Mouse (Mus musculus): ENCODE data around the gene Tent5a. TPM values are rescaled to one million over a fixed set of nuclear protein-coding genes. Genes with fewer than 3 reads are reported as not detected.

The Tent5a gene
- total RNA-seq, 2 experiments from 2014 or later = 10.1 to 11.2 TPM

- DNase-seq = no peak
- intact Hi-C loops (cut with DNase I) = loop anchor here (10.0 kb wide), 1 partner anchor 196 kb away; no protein-coding TSS in a partner anchor
Observed at GRCm38 (mm10) chr9:85320167-85320951, 6.8 kb downstream of the Tent5a start.

DNA sequence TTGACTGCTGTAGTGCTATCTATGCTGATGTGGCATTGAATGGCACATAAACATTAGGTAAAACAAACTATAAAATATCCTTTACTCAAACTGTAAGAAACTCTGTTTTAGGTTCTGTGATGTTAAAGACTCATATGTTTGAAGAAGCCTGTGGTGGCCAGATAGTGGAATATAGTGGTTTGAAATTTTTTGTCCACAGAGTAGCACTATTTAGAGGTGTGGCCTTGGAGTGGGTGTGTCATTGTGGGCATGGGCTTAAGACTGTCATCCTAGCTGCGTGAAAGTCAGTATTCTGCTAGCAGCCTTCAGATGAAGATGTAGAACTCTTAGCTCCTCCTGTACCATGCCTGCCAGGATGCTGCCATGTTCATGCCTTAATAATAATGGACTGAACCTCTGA lies 11.0 kb downstream of the Tent5a start:
- DNase-seq = no peak

GRCm38 (mm10) chr9:85312473-85312872 lies 14.7 kb downstream of the Tent5a start, which contains the start of gene Gm11114:
TSS of gene Gm11114 (plus strand) at chr9:85312773.
- intact Hi-C loops (cut with DNase I) = no loop called here
- no peak for DNase-seq

More for the DNA sequence above, 11.0 kb downstream of the Tent5a start:
- intact Hi-C loops (cut with DNase I) = no loop called here

DNA sequence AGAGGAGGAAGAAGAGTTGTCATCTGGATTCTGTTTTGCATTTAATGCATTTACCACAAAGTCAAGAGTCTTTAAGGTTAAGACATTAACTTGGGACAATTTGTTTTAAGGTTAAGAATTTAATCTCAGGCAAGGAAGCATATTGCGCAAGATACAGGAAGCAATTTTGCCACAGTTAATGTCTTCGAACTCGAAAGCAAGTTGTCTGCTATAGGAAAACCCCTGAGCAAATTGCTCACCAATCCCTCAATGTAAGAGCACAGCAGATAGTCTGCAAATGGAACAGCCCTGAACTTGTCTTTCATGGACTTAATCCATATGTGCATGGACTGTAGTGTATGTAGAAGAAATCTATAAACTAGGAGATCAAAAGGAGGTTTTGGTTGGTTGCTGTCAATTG lies 23.8 kb downstream of the Tent5a start:
- intact Hi-C loops (cut with DNase I) = no loop called here

GRCm38 (mm10) chr9:85302849-85303248 lies 24.3 kb downstream of the Tent5a start:
- no peak for DNase-seq
- intact Hi-C loops (cut with DNase I) = no loop called here

More for the DNA sequence above, 23.8 kb downstream of the Tent5a start:
- DNase-seq = no peak

- intact Hi-C loops (cut with DNase I) = no loop called here
- DNase-seq = no peak
Observed at GRCm38 (mm10) chr9:85274114-85274513, 53.0 kb downstream of the Tent5a start.

Other genes with a start within 250 kb of the Tent5a start
- not detected for gene Gm11114, start 14.6 kb downstream of the Tent5a start, total RNA-seq (2021)

Data from heart, postnatal 14 days (tissue).